Mouse (Mus musculus) testis, adult 10 weeks (tissue): ENCODE results near the gene Klra9. TPM values are rescaled to one million over a fixed set of nuclear protein-coding genes. Genes with fewer than 3 reads are reported as not detected.

Experiments
- polyA plus RNA-seq: library from polyadenylated mRNA; stranded (reverse); fragments of 350-450 nt; fragmentation: Illumina TruSeq; extraction: RNeasy Lipid Tissue Mini Kit (QIAGEN cat#74804); gene quantifications from one replicate; pipeline ENCODE4 v1.2.3, GENCODE M21; 2014; ENCODE audit warnings: low read depth, low replicate concordance

The Klra9 gene
- 1.8 TPM for polyA plus RNA-seq

DNA sequence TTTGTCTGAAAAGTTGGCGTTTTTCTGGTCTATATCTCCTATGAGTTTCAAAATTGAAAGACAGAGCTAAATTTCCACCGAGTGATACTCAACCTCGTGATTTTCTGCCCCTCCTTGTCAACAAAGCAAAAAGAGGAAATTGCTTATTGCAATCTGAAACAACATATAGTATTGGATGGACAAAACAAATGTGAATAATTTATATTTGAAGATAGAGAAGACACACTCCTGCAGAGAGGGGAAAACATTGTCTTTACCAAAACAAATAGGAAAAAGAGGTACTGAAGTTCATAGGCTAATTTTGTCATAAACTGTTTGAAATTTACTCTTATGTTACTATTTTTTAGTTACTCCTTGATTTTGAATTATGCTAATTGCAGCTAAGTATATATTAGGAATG lies at the start of gene Klra9:
Gene Klra9 (minus strand): TSS at position 101 of the 400 bp plus-strand sequence.

GRCm38 (mm10) chr6:130233222-130233621 lies 40.3 kb upstream of the Klra9 start, which contains the start of gene Klra7:
Klra7 (minus strand) TSS chr6:130233322.

GRCm38 (mm10) chr6:130129798-130130197 lies 63.1 kb downstream of the Klra9 start, which contains the start of gene Klra8:
Klra8 (minus strand) TSS chr6:130129898.

Other genes with a start within 250 kb of the Klra9 start
- not detected for gene Klra6, start 166.2 kb downstream of the Klra9 start, polyA plus RNA-seq
- gene Klra4, start 125.8 kb downstream of the Klra9 start, polyA plus RNA-seq, result 0.22 TPM
- gene Klra8, start 63.2 kb downstream of the Klra9 start, polyA plus RNA-seq, result 0.97 TPM
- gene Klra7, start 40.2 kb upstream of the Klra9 start, polyA plus RNA-seq, result not detected
- gene Klra10, start 88.8 kb upstream of the Klra9 start, polyA plus RNA-seq, result not detected
- gene Klra3, start 144.5 kb upstream of the Klra9 start, polyA plus RNA-seq, result not detected
- gene Klra1, start 193.8 kb upstream of the Klra9 start, polyA plus RNA-seq, result not detected